Mouse (Mus musculus) megakaryocyte-erythroid progenitor cell, adult 5-6 weeks (primary cell): ENCODE results near the gene Mdga1. TPM values are rescaled to one million over a fixed set of nuclear protein-coding genes. Genes with fewer than 3 reads are reported as not detected.
"Not testable (repeated sequence)": the region's sequence is repeated elsewhere in the genome, so short reads cannot be mapped to it uniquely, and the experiment has no call there.

Experiments
- ATAC-seq: replicated peaks from 2 replicates; pipeline ENCODE4 v1.8.0; 2016; ENCODE audit warnings: mild to moderate bottlenecking, inconsistent platforms; ENCODE audit not compliant: severe bottlenecking, poor library complexity, low FRiP score, low TSS enrichment
- total RNA-seq, 2 experiments: library from RNA; stranded (forward) in 1 of 2; stranded (reverse) in 1 of 2; fragments of 200-1000, 215-1000 nt in 1 of 2; fragments of >200 nt in 1 of 2; fragmentation: Nextera tagmentation in 1 of 2; gene quantifications; 2 replicates each; pipeline ENCODE4 v1.2.3; 2014 to 2017

The Mdga1 gene
- total RNA-seq, 2 experiments from 2014 or later = 7.3 to 14.4 TPM

GRCm38 (mm10) chr17:29788573-29788972 lies 181.3 kb downstream of the Mdga1 start:
- no peak for ATAC-seq

GRCm38 (mm10) chr17:29784820-29785219 lies 185.1 kb downstream of the Mdga1 start:
- ATAC-seq = no peak

- ATAC-seq = not testable (repeated sequence)
Observed at GRCm38 (mm10) chr17:29781472-29781871, 188.4 kb downstream of the Mdga1 start.

GRCm38 (mm10) chr17:29778021-29778420 lies 191.9 kb downstream of the Mdga1 start:
- no peak for ATAC-seq

Other genes with a start within 250 kb of the Mdga1 start
- gene Zfand3, start 34.6 kb upstream of the Mdga1 start, total RNA-seq (2014; fragmentation: Nextera tagmentation) = 9.5 and 41.5 TPM in 2 replicates
- 4.9 and 11.4 TPM in 2 replicates for gene Zfand3, start 34.6 kb upstream of the Mdga1 start, total RNA-seq (2017)